Mouse (Mus musculus) C2C12 (cell line): ENCODE measurements around the gene Resp18.

Source experiments
- CTCF ChIP-seq: IDR thresholded peaks from one replicate; pipeline ENCODE4 v1.5.1; 2011; ENCODE audit not compliant: control insufficient read depth, insufficient read depth, insufficient read length
- MAX ChIP-seq: IDR thresholded peaks from one replicate; pipeline ENCODE4 v1.6.1; 2011; ENCODE audit warnings: mild to moderate bottlenecking, control low read depth

DNA sequence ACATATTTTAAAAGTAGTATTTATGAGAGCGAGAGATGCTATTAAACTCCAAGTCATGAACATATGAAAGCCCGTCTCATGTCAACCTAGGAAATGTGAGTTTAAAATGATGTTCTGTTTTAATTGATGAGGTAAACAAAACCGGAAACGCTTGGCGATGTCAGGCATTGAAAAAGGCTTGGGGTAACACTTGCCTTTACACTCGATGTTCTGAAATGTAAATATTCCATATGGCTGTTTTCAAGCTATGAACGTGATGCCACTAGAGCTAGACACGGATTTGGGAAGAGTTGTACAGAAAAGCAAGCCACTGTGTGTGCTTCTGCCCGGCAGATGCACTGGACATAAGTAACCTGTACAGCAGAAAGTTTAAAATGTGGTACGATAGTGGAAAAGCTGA is 41.0 kb upstream of the Resp18 start:
- TF ChIP-seq CTCF (no peak), MAX (no peak)
